Mouse (Mus musculus) heart, embryonic 12.5 days (tissue): ENCODE measurements around the gene Uts2. TPM values are rescaled to one million over a fixed set of nuclear protein-coding genes. Genes with fewer than 3 reads are reported as not detected.

ENCODE experiments used
- ATAC-seq: fragments of 200-750 bp; cut with Nextera tagmentation; 2 replicates; pipeline ENCODE4 v1.8.0; 2017; ENCODE audit warnings: moderate TSS enrichment, moderate library complexity; ENCODE audit not compliant: insufficient number of reproducible peaks, low FRiP score
- H3K27ac ChIP-seq: fragments of 300-500 bp; sonication (generic); 2 replicates; pipeline ENCODE4 v1.5.1; 2016; ENCODE audit warnings: mild to moderate bottlenecking, moderate library complexity; ENCODE audit not compliant: poor library complexity, severe bottlenecking
- H3K27me3 ChIP-seq: fragments of 300-500 bp; sonication (generic); replicated peaks from 2 replicates; pipeline ENCODE4 v1.6.1; 2016; ENCODE audit warnings: mild to moderate bottlenecking, moderate library complexity
- H3K36me3 ChIP-seq: fragments of 300-500 bp; sonication (generic); 2 replicates; pipeline ENCODE4 v1.6.1; 2016; ENCODE audit warnings: mild to moderate bottlenecking, moderate library complexity
- H3K4me1 ChIP-seq: fragments of 300-500 bp; sonication (generic); replicated peaks from 2 replicates; pipeline ENCODE4 v1.6.1; 2016; ENCODE audit warnings: mild to moderate bottlenecking
- H3K4me2 ChIP-seq: fragments of 300-500 bp; sonication (generic); 2 replicates; pipeline ENCODE4 v1.6.1; 2016; ENCODE audit warnings: mild to moderate bottlenecking, moderate library complexity
- H3K4me3 ChIP-seq: fragments of 300-500 bp; sonication (generic); 2 replicates; pipeline ENCODE4 v1.5.1; 2016; ENCODE audit warnings: mild to moderate bottlenecking
- H3K9ac ChIP-seq: fragments of 300-500 bp; sonication (generic); 2 replicates; pipeline ENCODE4 v1.6.1; 2016; ENCODE audit warnings: mild to moderate bottlenecking, moderate library complexity
- H3K9me3 ChIP-seq: fragments of 300-500 bp; sonication (generic); replicated peaks from 2 replicates; pipeline ENCODE4 v1.6.1; 2016; ENCODE audit warnings: mild to moderate bottlenecking, moderate library complexity
- WGBS: fragments of 180-500 bp; shearing (Covaris S2); methylation state at CpG from one replicate; pipeline ENCODE4 v1.1.7; 2016; 5-methylcytosine and 5-hydroxymethylcytosine counted together
- polyA plus RNA-seq: library from polyadenylated mRNA; unstranded; fragments of >200 nt; fragmentation: Nextera tagmentation; extraction: Ambion mirVana; gene quantifications from 2 replicates; pipeline ENCODE4 v1.2.1, GENCODE M21; 2016

Uts2 gene
- polyA plus RNA-seq, 1 experiment from 2014 or later = not detected

GRCm38 (mm10) chr4:151051162-151051561, 54.3 kb downstream of the Uts2 start:
- H3K36me3 ChIP-seq = peaks cover 69% of the 10 kb centered on the region

More at GRCm38 (mm10) chr4:151051162-151051561, 54.3 kb downstream of the Uts2 start:
- no peak overlapping the region for H3K9ac ChIP-seq
- no peak for ATAC-seq
- no peaks in the 10 kb centered on the region for H3K9me3 ChIP-seq
- H3K4me3 ChIP-seq = no peak overlapping the region
- WGBS = 88% methylated on average over 1 of the region's 1 CpGs
- no peak overlapping the region for H3K27ac ChIP-seq
- no peak overlapping the region for H3K4me2 ChIP-seq
- no peaks in the 10 kb centered on the region for H3K27me3 ChIP-seq
- no peaks in the 10 kb centered on the region for H3K4me1 ChIP-seq

Other genes with a start within 250 kb of the Uts2 start
- gene Errfi1, start 143.2 kb upstream of the Uts2 start, polyA plus RNA-seq = 14.0 and 16.5 TPM in 2 replicates
- 306 and 308 TPM in 2 replicates for gene Park7, start 82.7 kb upstream of the Uts2 start, polyA plus RNA-seq
- gene Tnfrsf9, start 82.5 kb upstream of the Uts2 start, polyA plus RNA-seq = 0.28 and 0.37 TPM in 2 replicates
- gene Per3, start 47.6 kb downstream of the Uts2 start, polyA plus RNA-seq = 7.2 and 8.7 TPM in 2 replicates
- 100 and 109 TPM in 2 replicates for gene Vamp3, start 60.9 kb downstream of the Uts2 start, polyA plus RNA-seq
- gene Gm13090, start 92.5 kb downstream of the Uts2 start, polyA plus RNA-seq = not detected in 2 replicates